Mouse (Mus musculus): ENCODE measurements around the gene Cdpf1. TPM values are rescaled to one million over a fixed set of nuclear protein-coding genes. Genes with fewer than 3 reads are reported as not detected.

Gene Cdpf1
- 32.8 and 35.1 TPM in 2 replicates for polyA plus RNA-seq (2015; fragmentation: Nextera tagmentation; extraction: Ambion mirVana)

DNA sequence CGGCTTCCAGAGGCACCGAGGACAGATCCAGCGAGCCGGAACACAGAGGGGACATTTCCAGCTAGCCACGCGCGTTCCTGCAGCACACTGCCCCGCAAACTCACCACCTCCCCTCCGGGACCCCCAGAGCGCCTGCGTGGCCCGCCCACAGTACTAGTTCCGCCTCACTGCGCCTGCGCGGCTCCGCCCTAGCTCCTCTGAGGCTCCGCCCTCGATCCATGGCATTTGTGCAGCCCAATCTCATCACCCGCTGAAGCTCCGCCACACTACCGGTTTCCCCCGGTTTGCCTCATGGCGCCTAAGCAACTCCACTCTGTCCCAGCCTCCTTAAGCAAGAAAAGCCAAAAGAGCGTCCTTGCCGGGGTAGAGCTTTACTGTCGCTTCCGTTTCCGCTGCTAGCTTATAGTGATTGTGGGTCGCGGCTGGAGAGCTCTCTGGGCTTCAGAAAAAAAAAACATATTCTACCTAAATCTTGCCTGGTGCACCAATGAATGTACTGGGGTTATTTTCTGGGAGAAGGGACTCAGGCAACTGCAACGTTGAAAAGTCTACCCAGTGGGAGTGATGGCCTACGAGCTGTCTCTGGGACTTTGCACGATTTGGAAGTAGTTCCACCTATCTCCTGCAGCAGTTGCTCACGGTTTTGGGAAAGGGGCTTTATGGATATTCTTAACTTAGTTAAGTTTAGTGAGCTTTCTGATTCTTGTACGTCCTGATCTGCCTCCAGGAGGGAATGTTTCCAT lies at the start of gene Cdpf1:
Gene Cdpf1, minus strand, starts transcription at position 163 of the 743 bp plus-strand sequence.
- 2% methylated on average over 36 of the region's 36 CpGs for WGBS
- no peaks in the 10 kb centered on the region for H3K9me3 ChIP-seq (replicated peaks)
- ATAC-seq (ENCODE audit: insufficient number of reproducible peaks, low FRiP score, low TSS enrichment, low read depth) = peak; percentile 95
- no peaks in the 10 kb centered on the region for H3K27me3 ChIP-seq
- H3K4me1 ChIP-seq = peaks cover 9% of the 10 kb centered on the region
- peak within 1 kb of the TSS; percentile 77 for H3K4me3 ChIP-seq (replicated peaks)
- no peaks in the 10 kb centered on the region for H3K36me3 ChIP-seq
- H3K4me2 ChIP-seq (replicated peaks) = peak within 1 kb of the TSS; percentile 72
- peak within 1 kb of the TSS; percentile 69 for H3K9ac ChIP-seq
- H3K27ac ChIP-seq (replicated peaks) = peak within 1 kb of the TSS; percentile 92

DNA sequence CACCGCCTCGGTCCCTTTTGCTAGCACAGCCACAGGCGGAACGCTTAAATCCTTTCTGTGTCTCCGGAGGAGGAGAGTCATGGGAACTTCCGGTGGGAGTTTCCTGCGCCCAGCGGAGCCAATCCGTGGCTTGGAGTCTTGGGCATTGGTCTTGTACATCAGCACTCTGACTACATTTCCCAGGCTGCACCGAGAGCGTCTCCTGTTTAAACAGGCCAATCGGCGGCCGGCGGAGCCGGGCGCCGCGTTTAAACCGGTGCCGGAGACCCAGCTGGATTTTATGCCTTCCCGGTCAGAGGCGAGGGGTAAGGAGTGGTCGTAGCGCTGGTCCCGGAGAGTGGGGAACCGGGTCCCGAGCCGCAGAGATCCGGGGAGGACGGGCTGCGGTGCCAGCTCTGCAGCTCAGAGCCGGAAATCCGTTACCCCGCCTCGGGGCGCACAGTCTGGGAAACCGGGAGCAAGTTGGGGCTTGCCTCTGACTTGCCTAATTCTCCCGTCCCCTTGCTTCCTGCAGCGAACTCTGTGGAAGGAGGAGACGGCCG lies 48.1 kb upstream of the Cdpf1 start, which contains the start of gene Gtse1:
Gene Gtse1, plus strand, starts transcription at position 256 of the 542 bp plus-strand sequence.
- Histone ChIP-seq H3K27ac (replicated peaks) (peak within 1 kb of the TSS; percentile 80), H3K4me2 (replicated peaks) (peak within 1 kb of the TSS; percentile 66), H3K27me3 (no peaks in the 10 kb centered on the region), H3K9me3 (replicated peaks) (no peaks in the 10 kb centered on the region), H3K4me3 (replicated peaks) (peak within 1 kb of the TSS; percentile 81), H3K9ac (peak within 1 kb of the TSS; percentile 72), H3K36me3 (peaks cover 29% of the 10 kb centered on the region), H3K4me1 (peaks cover 21% of the 10 kb centered on the region)
- peak; percentile 96 for ATAC-seq (ENCODE audit: insufficient number of reproducible peaks, low FRiP score, low TSS enrichment, low read depth)
- under 1% methylated on average over 42 of the region's 42 CpGs for WGBS

DNA sequence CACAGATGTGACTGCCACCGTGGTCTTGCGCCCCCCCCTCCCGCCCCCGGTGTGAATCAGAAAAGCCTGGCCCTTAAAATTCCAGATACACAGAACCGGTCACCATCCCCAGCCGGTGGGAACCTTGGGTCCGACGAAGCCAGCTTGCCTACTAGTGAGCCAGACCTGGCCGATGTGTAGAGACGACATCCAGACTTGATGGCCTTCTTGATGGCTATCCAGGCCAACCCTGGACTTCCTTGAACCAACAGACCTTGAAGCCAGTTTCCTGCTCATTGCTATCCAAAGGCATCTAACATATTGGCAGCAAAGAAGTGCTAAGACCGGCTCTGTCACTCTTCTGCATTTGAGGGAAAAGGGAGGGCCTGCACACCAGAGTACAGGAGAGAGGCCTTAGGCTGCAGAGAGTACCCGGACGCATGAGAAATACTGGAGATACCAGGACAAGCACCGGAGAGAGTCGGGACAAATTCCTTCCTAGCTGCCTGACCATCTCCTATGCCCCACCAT lies 47.5 kb upstream of the Cdpf1 start:
- H3K4me1 ChIP-seq = peaks cover 21% of the 10 kb centered on the region
- H3K9me3 ChIP-seq (replicated peaks) = no peaks in the 10 kb centered on the region
- WGBS = 7% methylated on average over 15 of the region's 15 CpGs
- H3K36me3 ChIP-seq = peaks cover 23% of the 10 kb centered on the region
- no peaks in the 10 kb centered on the region for H3K27me3 ChIP-seq
- H3K4me2 ChIP-seq (replicated peaks) = peak overlapping the region; percentile 66
- H3K27ac ChIP-seq (replicated peaks) = peak overlapping the region; percentile 80
- peak; percentile 15; the same call in 1 of the 2 replicates for ATAC-seq (ENCODE audit: insufficient number of reproducible peaks, low FRiP score, low TSS enrichment, low read depth)
- peak overlapping the region; percentile 72 for H3K9ac ChIP-seq
- peak overlapping the region; percentile 81 for H3K4me3 ChIP-seq (replicated peaks)

DNA sequence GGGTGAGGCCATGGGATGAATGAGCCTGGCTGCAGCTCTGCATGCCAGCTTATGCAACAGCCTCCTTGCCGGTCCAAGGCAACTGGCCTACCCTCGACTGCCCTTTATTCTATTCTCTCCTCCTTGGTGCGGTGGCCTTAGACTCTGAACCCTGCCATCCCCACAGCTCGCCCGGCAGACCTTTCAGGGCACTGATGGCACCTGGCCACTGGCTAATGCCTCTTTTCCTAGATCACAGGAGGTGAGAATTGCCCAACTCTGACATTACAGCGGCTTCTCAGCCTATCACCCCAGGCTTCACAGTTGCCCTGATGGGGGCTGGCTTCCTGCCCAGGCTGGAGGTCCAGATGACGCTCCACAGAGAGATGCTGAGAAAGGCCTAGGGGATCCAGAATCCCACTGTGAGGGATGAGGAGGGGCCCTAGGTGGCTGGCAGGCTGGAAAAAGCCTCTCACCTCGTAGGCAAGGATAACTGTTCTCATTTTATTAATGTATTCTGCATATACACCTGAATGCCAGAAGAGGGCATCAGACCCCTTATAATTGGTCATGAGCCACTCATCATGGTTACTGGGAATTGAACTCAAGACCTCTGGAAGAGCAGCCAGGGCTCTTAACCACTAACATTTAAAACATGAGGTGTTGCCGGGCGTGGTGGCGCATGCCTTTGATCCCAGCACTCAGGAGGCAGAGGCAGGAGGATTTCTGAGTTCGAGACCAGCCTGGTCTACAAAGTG lies 40.3 kb upstream of the Cdpf1 start:
- no peak for ATAC-seq (ENCODE audit: insufficient number of reproducible peaks, low FRiP score, low TSS enrichment, low read depth)
- Histone ChIP-seq H3K9ac (no peak overlapping the region), H3K4me1 (no peaks in the 10 kb centered on the region), H3K36me3 (peaks cover 3% of the 10 kb centered on the region; the same call in 1 of the 2 replicates), H3K9me3 (replicated peaks) (no peaks in the 10 kb centered on the region), H3K27me3 (no peaks in the 10 kb centered on the region), H3K4me2 (replicated peaks) (no peak overlapping the region), H3K4me3 (replicated peaks) (no peak overlapping the region), H3K27ac (replicated peaks) (no peak overlapping the region)
- WGBS = 80% methylated on average over 12 of the region's 12 CpGs

DNA sequence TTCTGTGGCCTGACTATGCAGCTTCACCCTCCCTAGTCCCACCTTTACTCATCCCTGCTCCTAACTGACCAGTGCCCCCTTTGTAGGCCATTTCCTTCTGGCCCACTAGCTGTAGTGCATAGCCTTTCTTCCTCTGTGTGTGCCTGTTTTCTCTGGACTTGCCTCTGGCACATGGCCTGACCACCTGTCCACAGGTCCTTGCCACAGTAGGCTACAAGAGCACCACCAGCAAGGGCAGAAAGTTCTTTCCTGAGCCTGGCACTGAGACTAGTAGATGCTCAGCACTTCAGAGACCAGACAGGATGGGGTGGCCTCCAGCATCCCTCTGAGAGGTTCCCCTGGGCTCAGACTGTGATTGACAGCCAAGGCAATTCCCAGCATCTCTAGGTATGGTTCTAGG lies 33.6 kb upstream of the Cdpf1 start:
- H3K9ac ChIP-seq = no peak overlapping the region
- H3K4me1 ChIP-seq = no peaks in the 10 kb centered on the region
- H3K36me3 ChIP-seq = peaks cover 3% of the 10 kb centered on the region; the same call in 1 of the 2 replicates
- H3K4me2 ChIP-seq (replicated peaks) = no peak overlapping the region
- no peak overlapping the region for H3K4me3 ChIP-seq (replicated peaks)
- 0 out of 2 replicates have a peak, but pooled peaks have one; percentile 5 for ATAC-seq (ENCODE audit: insufficient number of reproducible peaks, low FRiP score, low TSS enrichment, low read depth)
- no peaks in the 10 kb centered on the region for H3K9me3 ChIP-seq (replicated peaks)
- H3K27me3 ChIP-seq = no peaks in the 10 kb centered on the region
- H3K27ac ChIP-seq (replicated peaks) = no peak overlapping the region

DNA sequence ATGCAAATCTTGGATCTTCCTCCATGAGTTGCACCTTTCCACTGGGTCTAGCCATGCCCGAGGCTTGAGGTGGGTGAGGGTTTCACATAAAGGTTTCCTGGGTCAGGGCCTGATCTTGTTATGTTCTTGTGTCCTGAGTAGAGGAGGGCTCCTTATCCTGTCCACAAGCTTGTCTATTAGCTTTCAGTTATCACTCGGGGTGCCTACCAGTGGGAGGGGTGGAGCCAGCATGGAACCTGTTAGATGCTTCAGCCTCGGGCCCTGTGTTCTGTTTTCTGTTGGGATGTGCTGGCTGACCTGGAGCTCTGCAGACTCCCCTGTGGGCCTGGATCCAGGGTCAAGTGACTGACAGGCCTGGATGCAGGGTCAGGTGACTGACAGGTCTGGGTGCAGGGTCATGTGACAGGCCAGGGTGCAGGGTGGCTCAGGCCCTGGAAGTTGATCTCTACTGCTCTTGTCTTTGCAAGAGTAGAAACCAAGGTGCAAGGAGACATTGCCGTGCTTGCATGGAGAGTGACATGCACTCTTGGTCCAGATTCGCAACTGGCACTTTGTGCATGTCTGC lies 30.4 kb upstream of the Cdpf1 start:
- no peak overlapping the region for H3K27ac ChIP-seq (replicated peaks)
- no peak for ATAC-seq (ENCODE audit: insufficient number of reproducible peaks, low FRiP score, low TSS enrichment, low read depth)
- WGBS = 68% methylated on average over 5 of the region's 5 CpGs

DNA sequence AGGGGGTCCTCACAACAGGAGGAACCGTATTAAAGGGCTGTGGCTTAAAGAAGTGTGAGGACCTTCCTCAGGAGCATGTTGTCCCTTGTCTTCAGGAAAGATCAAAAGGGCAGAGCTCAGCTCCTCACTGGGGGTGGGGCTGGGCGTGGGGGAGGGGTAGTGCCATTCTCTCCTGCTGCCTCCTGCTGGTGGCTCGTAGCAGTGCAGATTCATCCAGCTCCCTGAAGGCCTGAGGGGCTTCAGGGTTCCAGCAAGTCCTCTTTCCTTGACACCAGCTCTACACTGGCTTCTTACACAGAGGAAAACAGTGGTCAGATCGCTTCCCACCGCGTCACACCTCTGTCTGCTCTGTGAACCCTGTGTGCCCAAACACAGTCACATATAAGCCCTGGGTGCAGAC lies 29.5 kb upstream of the Cdpf1 start:
- WGBS = 40% methylated on average over 6 of the region's 6 CpGs
- Histone ChIP-seq H3K9ac (no peak overlapping the region), H3K4me2 (replicated peaks) (no peak overlapping the region), H3K4me1 (no peaks in the 10 kb centered on the region), H3K27me3 (no peaks in the 10 kb centered on the region), H3K9me3 (replicated peaks) (no peaks in the 10 kb centered on the region), H3K27ac (replicated peaks) (no peak overlapping the region), H3K4me3 (replicated peaks) (no peak overlapping the region), H3K36me3 (no peaks in the 10 kb centered on the region; the same call in 1 of the 2 replicates)
- no peak for ATAC-seq (ENCODE audit: insufficient number of reproducible peaks, low FRiP score, low TSS enrichment, low read depth)

More for the DNA sequence above, 30.4 kb upstream of the Cdpf1 start:
- Histone ChIP-seq H3K4me1 (no peaks in the 10 kb centered on the region), H3K9me3 (replicated peaks) (no peaks in the 10 kb centered on the region), H3K9ac (no peak overlapping the region), H3K36me3 (no peaks in the 10 kb centered on the region; the same call in 1 of the 2 replicates), H3K4me2 (replicated peaks) (no peak overlapping the region), H3K4me3 (replicated peaks) (no peak overlapping the region), H3K27me3 (no peaks in the 10 kb centered on the region)

DNA sequence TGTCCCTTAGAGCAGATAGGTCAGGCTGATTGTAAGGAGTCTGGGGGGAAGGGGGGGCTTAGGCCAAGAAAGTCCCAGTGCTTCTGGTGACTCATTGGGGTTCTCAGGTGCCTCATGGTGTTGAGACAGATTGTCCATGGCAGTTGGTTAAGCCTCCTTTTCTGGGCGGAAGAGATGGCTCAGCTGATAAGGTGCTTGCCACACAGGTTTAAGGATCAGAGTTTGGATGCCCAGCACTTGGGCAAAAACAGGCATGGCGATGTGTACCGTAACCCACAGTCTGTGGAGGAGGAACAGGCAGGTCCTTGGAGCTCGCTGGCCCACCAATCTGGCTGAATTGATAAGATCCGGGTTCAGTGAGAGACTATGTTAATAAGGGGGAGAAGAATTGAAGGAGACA lies 25.4 kb upstream of the Cdpf1 start:
- no peak for ATAC-seq (ENCODE audit: insufficient number of reproducible peaks, low FRiP score, low TSS enrichment, low read depth)
- WGBS = 90% methylated on average over 5 of the region's 5 CpGs
- Histone ChIP-seq H3K4me1 (peaks cover 7% of the 10 kb centered on the region), H3K36me3 (no peaks in the 10 kb centered on the region), H3K27me3 (no peaks in the 10 kb centered on the region), H3K9ac (no peak overlapping the region), H3K27ac (replicated peaks) (no peak overlapping the region), H3K9me3 (replicated peaks) (no peaks in the 10 kb centered on the region), H3K4me2 (replicated peaks) (no peak overlapping the region), H3K4me3 (replicated peaks) (no peak overlapping the region)

DNA sequence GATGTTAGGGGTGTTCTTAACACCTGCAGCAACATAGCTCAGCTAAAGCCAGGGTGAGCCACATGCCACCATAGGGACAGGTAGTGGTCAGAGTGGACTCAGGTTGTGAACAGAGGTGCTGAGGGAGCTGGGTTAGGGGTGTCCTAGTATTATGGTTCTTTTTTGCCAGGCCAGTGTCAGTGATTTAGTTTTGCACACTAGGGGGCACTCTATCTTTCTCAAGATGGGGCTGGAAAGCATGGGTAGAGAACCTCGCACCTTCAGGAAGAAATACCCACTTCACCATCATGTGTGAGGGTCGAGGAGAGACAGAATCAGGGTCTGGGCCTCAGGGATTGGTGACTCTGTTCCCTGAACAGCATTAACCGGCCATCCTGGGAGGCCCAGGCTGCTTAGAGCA lies 23.8 kb upstream of the Cdpf1 start:
- Histone ChIP-seq H3K9ac (no peak overlapping the region), H3K4me3 (replicated peaks) (no peak overlapping the region), H3K27ac (replicated peaks) (no peak overlapping the region), H3K27me3 (no peaks in the 10 kb centered on the region), H3K9me3 (replicated peaks) (no peaks in the 10 kb centered on the region), H3K36me3 (no peaks in the 10 kb centered on the region), H3K4me2 (replicated peaks) (no peak overlapping the region), H3K4me1 (peaks cover 13% of the 10 kb centered on the region)
- ATAC-seq (ENCODE audit: insufficient number of reproducible peaks, low FRiP score, low TSS enrichment, low read depth) = no peak
- WGBS = 59% methylated on average over 3 of the region's 3 CpGs

DNA sequence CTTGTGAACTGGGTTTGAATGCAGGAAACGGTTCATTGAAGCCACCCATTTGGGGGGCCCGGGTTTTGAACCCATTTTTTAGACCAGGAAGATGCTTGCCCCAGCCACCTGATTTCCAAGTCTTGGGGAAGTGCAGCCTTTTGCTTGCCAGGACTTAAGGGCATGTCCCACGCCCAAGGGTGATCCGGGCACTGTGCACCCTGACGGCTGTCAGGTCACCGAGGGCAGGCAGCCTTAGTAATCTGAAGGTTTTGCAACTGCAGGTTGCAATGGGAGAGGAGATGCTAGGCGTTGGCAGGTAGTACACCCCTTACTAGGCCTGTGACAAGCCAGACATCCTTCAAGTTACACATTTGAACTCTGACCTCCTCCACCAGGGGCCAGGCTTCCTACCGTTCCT lies 21.1 kb upstream of the Cdpf1 start:
- Histone ChIP-seq H3K4me2 (replicated peaks) (peak overlapping the region; percentile 88), H3K9ac (peak overlapping the region; percentile 58), H3K36me3 (no peaks in the 10 kb centered on the region), H3K4me1 (peaks cover 13% of the 10 kb centered on the region), H3K9me3 (replicated peaks) (no peaks in the 10 kb centered on the region), H3K27me3 (no peaks in the 10 kb centered on the region), H3K27ac (replicated peaks) (no peak overlapping the region), H3K4me3 (replicated peaks) (peak overlapping the region; percentile 63)
- WGBS = 34% methylated on average over 8 of the region's 8 CpGs
- ATAC-seq (ENCODE audit: insufficient number of reproducible peaks, low FRiP score, low TSS enrichment, low read depth) = no peak
